Mouse (Mus musculus): ENCODE data around the gene Gpt2.

DNA sequence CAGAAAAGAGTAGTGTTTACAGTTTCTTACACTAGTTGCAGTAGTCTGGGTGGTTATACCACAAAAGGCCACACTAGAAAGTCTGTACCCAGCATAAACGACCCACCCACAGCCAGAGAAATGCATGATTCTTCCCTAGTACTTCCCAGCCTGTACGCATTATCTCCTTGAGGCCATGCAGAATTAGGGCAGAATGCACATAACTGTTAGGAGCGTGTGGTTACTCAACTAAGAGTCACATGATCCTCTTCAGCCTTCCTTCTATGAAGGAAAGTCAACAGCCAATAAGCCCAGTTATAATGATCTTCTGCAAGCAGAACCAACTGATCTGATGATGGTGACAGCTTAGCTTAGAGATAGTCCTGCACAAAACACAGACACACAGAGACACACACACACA is 32.8 kb upstream of the Gpt2 start:
- TF ChIP-seq CTCF (conservative IDR thresholded peaks at IDR 0.05 in 1 of 2, IDR thresholded peaks at IDR 0.05 in 1 of 2; ENCODE audit: low read depth in 2 of 2, low read length in 2 of 2), result no peak
- TF ChIP-seq POLR2A (IDR thresholded peaks at IDR 0.05; ENCODE audit: low read depth, low read length), result no peak
- no peak for TF ChIP-seq SMC3 (IDR thresholded peaks at IDR 0.05; ENCODE audit: low read depth, low read length)
- no peak for TF ChIP-seq CHD2 (IDR thresholded peaks at IDR 0.05; ENCODE audit: low read length)
- TF ChIP-seq JUND (conservative IDR thresholded peaks at IDR 0.05; ENCODE audit: low read depth, low read length), result no peak
- TF ChIP-seq MAX (IDR thresholded peaks at IDR 0.05; ENCODE audit: low read length), result no peak
- no peak for TF ChIP-seq TCF12 (IDR thresholded peaks at IDR 0.05; ENCODE audit: low read depth, low read length)
- no peak for TF ChIP-seq KAT2A (IDR thresholded peaks at IDR 0.05; ENCODE audit: insufficient replicate concordance, low read length)
- no peak for TF ChIP-seq POLR2AphosphoS2 (IDR thresholded peaks at IDR 0.05; ENCODE audit: low read depth, low read length)
- no peak for TF ChIP-seq NELFE (IDR thresholded peaks at IDR 0.05; ENCODE audit: low read depth, low read length)
- no peak for TF ChIP-seq MEF2A (IDR thresholded peaks at IDR 0.05; ENCODE audit: borderline replicate concordance, low read depth, low read length)

Data from CH12.LX (cell line).